Mouse (Mus musculus) heart, postnatal 25 days (tissue): ENCODE measurements around the gene Myo9b. TPM values are rescaled to one million over a fixed set of nuclear protein-coding genes. Genes with fewer than 3 reads are reported as not detected.
A peak's percentile ranks its signal among the peaks of the same experiment; 100 is the strongest.

Source experiments
- DNase-seq: peaks from one replicate; pipeline ENCODE4 v3.0.0; 2022; ENCODE audit warnings: low spot score
- intact Hi-C: fragments of 180-260 bp; cut with DNase I; formaldehyde crosslinking; loops from one replicate; pipeline ENCODE4 v1.15.1; 2025
- total RNA-seq, 2 experiments: library from RNA; stranded (reverse); gene quantifications; 2 replicates each; pipeline ENCODE4 v1.2.3; 2021

The Myo9b gene
- total RNA-seq, 2 experiments from 2014 or later, result 26.2 to 28.6 TPM

GRCm38 (mm10) chr8:71403107-71403885 lies 130.8 kb downstream of the Myo9b start:
- DNase-seq, result no peak

DNA sequence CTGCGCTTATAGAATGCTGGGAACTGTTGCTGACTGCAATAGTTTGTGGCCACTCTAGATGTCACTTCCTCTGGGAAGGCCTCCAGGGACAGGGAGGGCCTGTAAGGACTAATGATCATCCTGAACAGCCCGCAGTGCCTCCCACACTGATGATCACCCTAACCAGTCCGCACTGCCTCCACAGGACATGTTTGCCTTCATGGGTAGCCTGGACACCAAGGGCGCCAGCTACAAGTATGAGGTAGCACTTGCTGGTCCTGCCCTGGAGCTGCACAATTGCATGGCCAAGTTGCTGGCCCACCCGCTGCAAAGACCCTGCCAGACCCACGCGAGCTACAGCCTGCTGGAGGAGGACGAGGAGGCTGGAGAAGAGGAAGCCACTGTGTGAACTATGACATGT lies 131.5 kb downstream of the Myo9b start:
- intact Hi-C loops, result no loop called here
- no peak for DNase-seq

More at GRCm38 (mm10) chr8:71403107-71403885, 130.8 kb downstream of the Myo9b start:
- intact Hi-C loops, result loop anchor here (2.0 kb wide), 1 partner anchor 24 kb away; no protein-coding TSS in a partner anchor

GRCm38 (mm10) chr8:71404951-71405351 lies 132.4 kb downstream of the Myo9b start:
- intact Hi-C loops, result loop anchor here (5.0 kb wide), 1 partner anchor 183 kb away; no protein-coding TSS in a partner anchor
- DNase-seq, result no peak

GRCm38 (mm10) chr8:71405401-71406098 lies 133.0 kb downstream of the Myo9b start, which contains the start of gene Ankle1:
Gene Ankle1, plus strand, starts transcription at chr8:71406010.
- DNase-seq, result peak; percentile 88
- intact Hi-C loops, result loop anchor here (2.0 to 5.0 kb wide), 2 partner anchors 33 to 183 kb away; no protein-coding TSS in a partner anchor

DNA sequence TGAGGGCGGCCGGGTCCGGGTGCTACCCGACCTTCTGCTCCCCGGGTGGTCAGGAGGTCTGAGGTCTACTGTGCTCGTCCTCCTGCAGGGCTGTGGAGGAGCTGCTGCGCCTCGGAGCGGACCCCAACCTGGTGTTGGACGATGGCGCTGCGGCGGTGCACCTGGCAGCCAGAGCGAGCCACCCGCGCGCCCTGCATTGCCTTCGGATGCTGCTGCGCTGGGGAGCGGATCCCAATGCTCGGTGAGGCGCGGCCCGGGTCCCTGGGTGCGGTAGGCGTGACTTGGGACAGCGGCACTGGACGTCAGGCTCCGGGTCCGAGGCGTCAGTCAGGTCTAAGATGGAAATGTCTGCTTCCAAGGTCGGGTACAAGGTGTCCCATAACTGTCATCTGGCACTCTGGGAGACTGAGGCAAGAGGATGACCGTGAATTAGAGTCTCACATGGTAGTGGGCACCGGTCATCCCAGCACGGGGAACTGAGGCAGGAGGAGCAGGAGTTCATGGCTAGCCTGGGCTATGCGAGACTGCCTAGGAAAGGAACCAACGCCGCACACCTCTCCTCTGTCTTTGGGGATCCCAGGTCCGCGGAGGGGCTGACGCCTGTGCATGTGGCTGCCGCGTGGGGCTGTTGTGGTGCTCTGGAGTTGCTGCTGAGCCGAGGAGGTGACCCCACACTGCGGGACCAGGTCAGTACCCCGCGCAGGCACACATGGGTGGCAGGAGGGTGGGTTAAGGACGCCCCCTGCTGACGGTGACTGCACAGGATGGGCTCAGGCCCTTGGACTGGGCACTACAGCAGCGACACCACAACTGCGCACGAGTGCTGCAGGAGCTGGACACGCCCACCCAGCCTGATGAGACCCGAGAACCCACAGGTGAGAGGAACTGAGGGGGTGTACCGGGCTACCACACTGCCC lies 133.8 kb downstream of the Myo9b start:
- no peak for DNase-seq
- intact Hi-C loops, result loop anchor here (2.0 to 5.0 kb wide), 2 partner anchors 34 to 184 kb away; no protein-coding TSS in a partner anchor

DNA sequence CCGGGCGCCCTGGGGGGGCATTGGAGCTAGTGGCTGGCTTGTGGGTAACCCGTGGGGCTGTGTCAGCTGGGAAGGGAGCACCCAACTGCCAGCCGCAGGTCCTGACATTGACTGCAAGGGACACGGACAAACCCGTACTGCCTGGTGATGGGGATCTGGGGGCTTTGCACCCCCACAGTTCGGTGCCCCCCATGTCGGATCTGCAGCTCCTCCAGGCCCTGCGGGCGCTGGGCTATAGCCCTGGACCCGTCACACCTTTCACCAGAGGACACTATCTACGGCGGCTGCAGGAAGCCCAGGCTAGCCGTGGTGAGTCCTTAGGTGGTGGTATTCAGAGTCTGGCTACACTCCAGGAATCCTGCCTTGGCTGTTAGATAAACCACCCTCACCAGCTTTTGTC lies 134.9 kb downstream of the Myo9b start:
- intact Hi-C loops, result loop anchor here (2.0 to 5.0 kb wide), 2 partner anchors 35 to 185 kb away; no protein-coding TSS in a partner anchor
- no peak for DNase-seq

- intact Hi-C loops, result loop anchor here (5.0 kb wide), 1 partner anchor 186 kb away; no protein-coding TSS in a partner anchor
- DNase-seq, result no peak
Measured at GRCm38 (mm10) chr8:71408231-71408630, 135.7 kb downstream of the Myo9b start.

Other genes with a start within 250 kb of the Myo9b start
- 10 to 100 TPM; 31.6 to 36.1 TPM for gene Haus8, start 220 bp downstream of the Myo9b start, total RNA-seq
- 100 to 1,000 TPM; 116 to 128 TPM for gene Use1, start 94.1 kb downstream of the Myo9b start, total RNA-seq
- 10 to 100 TPM; 13.2 to 14.3 TPM for gene Ocel1, start 98.6 kb downstream of the Myo9b start, total RNA-seq
- 10 to 100 TPM; 56.3 to 56.6 TPM for gene Nr2f6, start 109.2 kb downstream of the Myo9b start, total RNA-seq
- gene Ushbp1, start 123.1 kb downstream of the Myo9b start, total RNA-seq, result 10 to 100 TPM; 24.5 to 32.5 TPM
- gene Babam1, start 124.1 kb downstream of the Myo9b start, total RNA-seq, result 10 to 100 TPM; 67.0 to 69.5 TPM
- gene Ankle1, start 133.3 kb downstream of the Myo9b start, total RNA-seq, result under 1 TPM; 0.18 to 0.36 TPM
- gene Abhd8, start 190.9 kb downstream of the Myo9b start, total RNA-seq, result 10 to 100 TPM; 32.4 to 32.6 TPM
- 100 to 1,000 TPM; 136 to 142 TPM for gene Mrpl34, start 192.2 kb downstream of the Myo9b start, total RNA-seq
- gene Dda1, start 196.5 kb downstream of the Myo9b start, total RNA-seq, result 10 to 100 TPM; 29.1 to 29.9 TPM
- 10 to 100 TPM; 17.0 to 18.2 TPM for gene Ano8, start 213.2 kb downstream of the Myo9b start, total RNA-seq
- gene Gtpbp3, start 215.4 kb downstream of the Myo9b start, total RNA-seq, result 10 to 100 TPM; 18.5 to 19.4 TPM
- 10 to 100 TPM; 26.6 to 35.3 TPM for gene Plvap, start 239.0 kb downstream of the Myo9b start, total RNA-seq